8 mouse cellular contexts compared by ENCODE assay signal in the genomic region with DNA sequence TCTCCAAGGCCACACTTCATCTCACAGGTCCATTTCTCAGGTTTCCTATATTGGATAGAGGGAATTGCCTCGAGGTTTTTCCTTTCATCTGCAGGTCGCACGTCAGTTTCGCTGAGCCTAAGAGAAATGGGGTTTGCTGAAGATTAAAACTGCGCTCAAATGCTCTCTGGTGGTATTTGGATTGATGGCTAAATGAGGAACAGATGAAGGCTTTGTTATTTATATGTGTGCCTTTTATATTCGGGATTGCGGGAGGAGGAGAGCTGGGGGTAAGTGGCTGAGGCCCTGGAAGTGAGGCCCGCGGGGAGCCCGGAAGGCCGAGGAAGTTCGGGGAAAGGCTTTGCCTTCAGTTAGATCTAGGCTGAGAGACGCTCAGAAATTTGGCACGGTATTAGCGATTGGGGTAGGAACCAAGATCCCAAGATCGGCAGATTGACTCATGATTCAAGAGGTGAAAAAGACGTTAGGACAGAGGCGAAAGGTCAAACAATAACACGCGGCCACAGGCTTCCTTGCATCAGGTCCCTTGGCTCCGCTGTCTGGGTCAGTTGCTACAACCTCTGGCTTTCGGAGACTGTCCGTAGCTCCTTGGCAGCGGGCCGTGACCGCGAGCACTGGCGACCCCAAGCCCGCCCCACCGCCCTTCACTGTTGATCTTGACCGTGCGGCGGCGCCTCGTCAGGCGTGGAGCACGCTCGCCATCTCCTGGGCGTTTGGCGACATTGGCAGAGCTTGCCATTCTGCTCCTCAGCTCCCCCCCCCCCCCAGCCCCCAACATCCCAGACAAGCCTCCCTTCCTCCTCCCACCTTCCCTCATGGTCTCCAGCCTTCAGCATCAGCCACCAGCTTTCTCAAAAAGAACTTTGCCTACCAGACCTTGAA. TPM values are rescaled to one million over a fixed set of nuclear protein-coding genes. Genes with fewer than 3 reads are reported as not detected.
DNase-seq lines count a peak whose midpoint lies in the region; ATAC-seq and TF ChIP-seq lines count a peak whose summit lies in the region.

No protein-coding gene starts in this region.

- peaks cover 17% of the 10 kb centered on the region for H3K9me3 ChIP-seq in E14TG2a.4 (ENCODE audit: low read length)
- H3K9me3 ChIP-seq in embryonic facial prominence, embryonic 12.5 days, result no peaks in the 10 kb centered on the region
- H3K9me3 ChIP-seq in hindbrain, postnatal 0 days (ENCODE audit: low read length), result no peaks in the 10 kb centered on the region
- no peaks in the 10 kb centered on the region for H3K9me3 ChIP-seq in lung, embryonic 15.5 days

- peaks cover 94% of the 10 kb centered on the region for H3K27me3 ChIP-seq in E14TG2a.4 (ENCODE audit: insufficient read depth, low read length)
- peaks cover 93% of the 10 kb centered on the region for H3K27me3 ChIP-seq in embryonic facial prominence, embryonic 12.5 days
- H3K27me3 ChIP-seq in hindbrain, postnatal 0 days (ENCODE audit: insufficient read depth, low read length), result peaks cover 98% of the 10 kb centered on the region
- peaks cover 99% of the 10 kb centered on the region for H3K27me3 ChIP-seq in lung, embryonic 15.5 days

- no peak; the same call in 1 of the 2 replicates for TF ChIP-seq CTCF in E14TG2a.4 (conservative IDR thresholded peaks at IDR 0.05; ENCODE audit: low read length)
- TF ChIP-seq CTCF in hindbrain, postnatal 0 days (IDR thresholded peaks at IDR 0.05; ENCODE audit: low read depth), result peak; percentile 83
- TF ChIP-seq CTCF in olfactory bulb, adult 2 months (IDR thresholded peaks at IDR 0.05; ENCODE audit: insufficient read depth, low read depth, low read length), result peak; percentile 40; the same call in 1 of the 2 replicates

- H3K9ac ChIP-seq in embryonic facial prominence, embryonic 12.5 days, result no peak overlapping the region
- no peak overlapping the region for H3K9ac ChIP-seq in hindbrain, postnatal 0 days (replicated peaks; ENCODE audit: low read length)
- H3K9ac ChIP-seq in lung, embryonic 15.5 days, result no peak overlapping the region

- TF ChIP-seq POLR2A in olfactory bulb, adult 2 months (IDR thresholded peaks at IDR 0.05; ENCODE audit: insufficient read depth, low read depth, low read length), result no peak

- ATAC-seq in embryonic facial prominence, embryonic 12.5 days (ENCODE audit: insufficient number of reproducible peaks, insufficient read depth, low FRiP score, low TSS enrichment), result no peak
- peak; percentile 50 for ATAC-seq in hindbrain, postnatal 0 days
- no peak for ATAC-seq in lung, embryonic 15.5 days (ENCODE audit: borderline replicate concordance, extremely low read depth, low FRiP score, low TSS enrichment)

- DNase-seq in cerebellum, adult 9-11 months, result peak; percentile 17
- DNase-seq in cerebellum, adult 9-10 months, result no peak
- peak; percentile 83 for DNase-seq in hindbrain, postnatal 0 days (ENCODE audit: low spot score)
- DNase-seq in c-Kit-positive CD71-positive TER-119-positive erythroid progenitor cells, embryonic 14.5 days (ENCODE audit: low spot score), result no peak

- peaks cover 41% of the 10 kb centered on the region for H3K4me1 ChIP-seq in E14TG2a.4 (replicated peaks; ENCODE audit: low read depth, low read length)
- H3K4me1 ChIP-seq in embryonic facial prominence, embryonic 12.5 days, result peaks cover 18% of the 10 kb centered on the region
- no peaks in the 10 kb centered on the region for H3K4me1 ChIP-seq in hindbrain, postnatal 0 days (ENCODE audit: insufficient read depth, low read length)
- peaks cover 16% of the 10 kb centered on the region for H3K4me1 ChIP-seq in lung, embryonic 15.5 days
- peaks cover 5% of the 10 kb centered on the region for H3K4me1 ChIP-seq in olfactory bulb, adult 2 months (ENCODE audit: control insufficient read depth, insufficient read depth, low read length)

- H3K4me2 ChIP-seq in embryonic facial prominence, embryonic 12.5 days (replicated peaks), result peak overlapping the region; percentile 47
- H3K4me2 ChIP-seq in hindbrain, postnatal 0 days (ENCODE audit: low read depth, low read length), result peak overlapping the region; percentile 49
- H3K4me2 ChIP-seq in lung, embryonic 15.5 days, result peak overlapping the region; percentile 54

- no peaks in the 10 kb centered on the region for H3K36me3 ChIP-seq in E14TG2a.4 (ENCODE audit: insufficient read depth, low read length)
- no peaks in the 10 kb centered on the region for H3K36me3 ChIP-seq in embryonic facial prominence, embryonic 12.5 days
- no peaks in the 10 kb centered on the region for H3K36me3 ChIP-seq in hindbrain, postnatal 0 days (ENCODE audit: insufficient read depth, low read length)
- H3K36me3 ChIP-seq in lung, embryonic 15.5 days, result no peaks in the 10 kb centered on the region

- peak overlapping the region; percentile 64 for H3K4me3 ChIP-seq in E14TG2a.4 (replicated peaks; ENCODE audit: low read length)
- peak overlapping the region; percentile 28 for H3K4me3 ChIP-seq in embryonic facial prominence, embryonic 12.5 days
- peak overlapping the region; percentile 22 for H3K4me3 ChIP-seq in hindbrain, postnatal 0 days (ENCODE audit: low read length)
- H3K4me3 ChIP-seq in lung, embryonic 15.5 days, result peak overlapping the region; percentile 21
- H3K4me3 ChIP-seq in olfactory bulb, adult 2 months (ENCODE audit: insufficient read depth, low read depth, low read length), result no peak overlapping the region

- H3K27ac ChIP-seq in embryonic facial prominence, embryonic 12.5 days, result no peak overlapping the region
- H3K27ac ChIP-seq in hindbrain, postnatal 0 days, result no peak overlapping the region
- H3K27ac ChIP-seq in lung, embryonic 15.5 days, result no peak overlapping the region
- no peak overlapping the region for H3K27ac ChIP-seq in olfactory bulb, adult 2 months (ENCODE audit: insufficient read depth, low read depth, low read length)

- under 1% methylated on average over 40 of the region's 40 CpGs for WGBS in embryonic facial prominence, embryonic 12.5 days
- WGBS in hindbrain, postnatal 0 days, result 4% methylated on average over 40 of the region's 40 CpGs
- WGBS in lung, embryonic 15.5 days, result 7% methylated on average over 40 of the region's 40 CpGs
- WGBS in olfactory bulb, adult 2 months, result 10% methylated on average over 40 of the region's 40 CpGs

RNA-seq across cellular contexts. Expression of gene Hoxd12, which starts 2.1 kb away (rescaled TPM):
- polyA plus RNA-seq in embryonic facial prominence, embryonic 12.5 days (2016; fragmentation: Nextera tagmentation; extraction: Ambion mirVana), result 0.11 TPM in 1 of 2 replicates, not detected in the other
- not detected in 2 replicates for total RNA-seq in hindbrain, postnatal 0 days (2014; rRNA removed)
- polyA plus RNA-seq in hindbrain, postnatal 0 days (2015; fragmentation: Nextera tagmentation; extraction: Ambion mirVana), result not detected in 2 replicates
- not detected in 2 replicates for polyA plus RNA-seq in lung, embryonic 15.5 days (2015; fragmentation: Nextera tagmentation; extraction: Ambion mirVana)
- not detected in 2 replicates for polyA plus RNA-seq in olfactory bulb, adult 2 months (2012; ENCODE audit: insufficient read depth, insufficient read length, low replicate concordance, missing spikeins)

RNA-seq across cellular contexts. Expression of gene Hoxd13, which starts 4.6 kb away (rescaled TPM):
- polyA plus RNA-seq in embryonic facial prominence, embryonic 12.5 days (2016; fragmentation: Nextera tagmentation; extraction: Ambion mirVana), result not detected in 2 replicates
- total RNA-seq in hindbrain, postnatal 0 days (2014; rRNA removed), result 0.21 TPM in 1 of 2 replicates, not detected in the other
- 0.09 TPM in 1 of 2 replicates, not detected in the other for polyA plus RNA-seq in hindbrain, postnatal 0 days (2015; fragmentation: Nextera tagmentation; extraction: Ambion mirVana)
- polyA plus RNA-seq in lung, embryonic 15.5 days (2015; fragmentation: Nextera tagmentation; extraction: Ambion mirVana), result not detected in 2 replicates
- not detected in 2 replicates for polyA plus RNA-seq in olfactory bulb, adult 2 months (2012; ENCODE audit: insufficient read depth, insufficient read length, low replicate concordance, missing spikeins)

RNA-seq across cellular contexts. Expression of gene Hoxd11, which starts 6.6 kb away (rescaled TPM):
- polyA plus RNA-seq in embryonic facial prominence, embryonic 12.5 days (2016; fragmentation: Nextera tagmentation; extraction: Ambion mirVana), result not detected in 2 replicates
- not detected in 2 replicates for total RNA-seq in hindbrain, postnatal 0 days (2014; rRNA removed)
- polyA plus RNA-seq in hindbrain, postnatal 0 days (2015; fragmentation: Nextera tagmentation; extraction: Ambion mirVana), result not detected in 2 replicates
- polyA plus RNA-seq in lung, embryonic 15.5 days (2015; fragmentation: Nextera tagmentation; extraction: Ambion mirVana), result not detected in 2 replicates
- not detected in 2 replicates for polyA plus RNA-seq in olfactory bulb, adult 2 months (2012; ENCODE audit: insufficient read depth, insufficient read length, low replicate concordance, missing spikeins)

RNA-seq across cellular contexts. Expression of gene Evx2, which starts 13.4 kb away (rescaled TPM):
- polyA plus RNA-seq in embryonic facial prominence, embryonic 12.5 days (2016; fragmentation: Nextera tagmentation; extraction: Ambion mirVana), result 0.06 TPM in 1 of 2 replicates, not detected in the other
- total RNA-seq in hindbrain, postnatal 0 days (2014; rRNA removed), result 4.3 and 9.6 TPM in 2 replicates
- polyA plus RNA-seq in hindbrain, postnatal 0 days (2015; fragmentation: Nextera tagmentation; extraction: Ambion mirVana), result 0.39 and 0.55 TPM in 2 replicates
- polyA plus RNA-seq in lung, embryonic 15.5 days (2015; fragmentation: Nextera tagmentation; extraction: Ambion mirVana), result not detected in 2 replicates
- not detected in 2 replicates for polyA plus RNA-seq in olfactory bulb, adult 2 months (2012; ENCODE audit: insufficient read depth, insufficient read length, low replicate concordance, missing spikeins)

RNA-seq across cellular contexts. Expression of gene Hoxd10, which starts 19.0 kb away (rescaled TPM):
- not detected in 2 replicates for polyA plus RNA-seq in embryonic facial prominence, embryonic 12.5 days (2016; fragmentation: Nextera tagmentation; extraction: Ambion mirVana)
- total RNA-seq in hindbrain, postnatal 0 days (2014; rRNA removed), result not detected in 2 replicates
- polyA plus RNA-seq in hindbrain, postnatal 0 days (2015; fragmentation: Nextera tagmentation; extraction: Ambion mirVana), result not detected in 2 replicates
- polyA plus RNA-seq in lung, embryonic 15.5 days (2015; fragmentation: Nextera tagmentation; extraction: Ambion mirVana), result 0.14 and 0.34 TPM in 2 replicates
- polyA plus RNA-seq in olfactory bulb, adult 2 months (2012; ENCODE audit: insufficient read depth, insufficient read length, low replicate concordance, missing spikeins), result not detected in 2 replicates

Comparison
In these comparisons a context has a peak if more than half of its experiments do, and no peak if none do; other contexts are left out.
1. DNase-seq: peak in cerebellum, adult 9-11 months (single experiment) and hindbrain, postnatal 0 days (single experiment); none in cerebellum, adult 9-10 months (single experiment) and c-Kit-positive CD71-positive TER-119-positive erythroid progenitor cells, embryonic 14.5 days (single experiment).
2. Peak in every context shown above with its lines, with median percentiles within 50 percentile points of each other: H3K4me2 ChIP-seq.